Mouse (Mus musculus): Measurements from ENCODE around the gene 4931409K22Rik.

4931409K22Rik gene

GRCm38 (mm10) chr5:24556709-24557108 lies at the start of gene 4931409K22Rik:
Gene 4931409K22Rik, minus strand, starts transcription at chr5:24556809.
- DNase-seq (ENCODE audit: low spot score in 2 of 2): no peak

- DNase-seq (ENCODE audit: low spot score in 2 of 2): no peak
Observed at GRCm38 (mm10) chr5:24605980-24606665, 49.5 kb upstream of the 4931409K22Rik start.

GRCm38 (mm10) chr5:24605321-24605979 lies 48.8 kb upstream of the 4931409K22Rik start:
- no peak for DNase-seq (ENCODE audit: low spot score in 2 of 2)

- DNase-seq (ENCODE audit: low spot score in 2 of 2): no peak
Observed at GRCm38 (mm10) chr5:24604656-24605100, 48.1 kb upstream of the 4931409K22Rik start.

- no peak for DNase-seq (ENCODE audit: low spot score in 2 of 2)
Observed at GRCm38 (mm10) chr5:24604080-24604655, 47.6 kb upstream of the 4931409K22Rik start.

- no peak for DNase-seq (ENCODE audit: low spot score in 2 of 2)
Observed at GRCm38 (mm10) chr5:24603431-24604010, 46.9 kb upstream of the 4931409K22Rik start.

- DNase-seq (ENCODE audit: low spot score in 2 of 2): no peak
Observed at GRCm38 (mm10) chr5:24602751-24603343, 46.2 kb upstream of the 4931409K22Rik start.

GRCm38 (mm10) chr5:24601911-24602750 lies 45.5 kb upstream of the 4931409K22Rik start:
- DNase-seq (ENCODE audit: low spot score in 2 of 2): no peak

GRCm38 (mm10) chr5:24601071-24601835 lies 44.6 kb upstream of the 4931409K22Rik start:
- no peak for DNase-seq (ENCODE audit: low spot score in 2 of 2)

- no peak for DNase-seq (ENCODE audit: low spot score in 2 of 2)
Observed at GRCm38 (mm10) chr5:24600236-24600635, 43.6 kb upstream of the 4931409K22Rik start.

- DNase-seq (ENCODE audit: low spot score in 2 of 2): no peak
Observed at GRCm38 (mm10) chr5:24599137-24599536, 42.5 kb upstream of the 4931409K22Rik start.

- no peak for DNase-seq (ENCODE audit: low spot score in 2 of 2)
Observed at GRCm38 (mm10) chr5:24598570-24599006, 42.0 kb upstream of the 4931409K22Rik start.

- DNase-seq (ENCODE audit: low spot score in 2 of 2): no peak
Observed at GRCm38 (mm10) chr5:24597901-24598569, 41.4 kb upstream of the 4931409K22Rik start.

- peak in 1 of 2 experiments; percentile 70 for DNase-seq (ENCODE audit: low spot score in 2 of 2)
Observed at GRCm38 (mm10) chr5:24597221-24597728, 40.7 kb upstream of the 4931409K22Rik start.

GRCm38 (mm10) chr5:24596519-24597171 lies 40.0 kb upstream of the 4931409K22Rik start:
- peak; percentile 73 to 77 for DNase-seq (ENCODE audit: low spot score in 2 of 2)

GRCm38 (mm10) chr5:24595786-24596380 lies 39.3 kb upstream of the 4931409K22Rik start:
- no peak for DNase-seq (ENCODE audit: low spot score in 2 of 2)

- no peak for DNase-seq (ENCODE audit: low spot score in 2 of 2)
Observed at GRCm38 (mm10) chr5:24595261-24595660, 38.7 kb upstream of the 4931409K22Rik start.

- no peak for DNase-seq (ENCODE audit: low spot score in 2 of 2)
Observed at GRCm38 (mm10) chr5:24594346-24594745, 37.7 kb upstream of the 4931409K22Rik start.
